Mouse (Mus musculus): ENCODE measurements around the gene Cchcr1.
"Not testable (repeated sequence)": the region's sequence is repeated elsewhere in the genome, so short reads cannot be mapped to it uniquely, and the experiment has no call there.

Gene Cchcr1

GRCm38 (mm10) chr17:35516652-35517500 is at the start of gene Cchcr1, which contains the start of gene Tcf19:
TSS of gene Cchcr1 (plus strand) at chr17:35517100.
TSS of gene Tcf19 (minus strand) at chr17:35516824.
- DNase-seq: peak; percentile 99

GRCm38 (mm10) chr17:35468936-35469335 is 48.0 kb upstream of the Cchcr1 start:
- DNase-seq: not testable (repeated sequence)

GRCm38 (mm10) chr17:35469842-35470751 is 46.8 kb upstream of the Cchcr1 start, which contains the start of gene H2-Q10:
TSS of gene H2-Q10 (plus strand) at chr17:35470089.
- DNase-seq: peak; percentile 34 to 73

DNA sequence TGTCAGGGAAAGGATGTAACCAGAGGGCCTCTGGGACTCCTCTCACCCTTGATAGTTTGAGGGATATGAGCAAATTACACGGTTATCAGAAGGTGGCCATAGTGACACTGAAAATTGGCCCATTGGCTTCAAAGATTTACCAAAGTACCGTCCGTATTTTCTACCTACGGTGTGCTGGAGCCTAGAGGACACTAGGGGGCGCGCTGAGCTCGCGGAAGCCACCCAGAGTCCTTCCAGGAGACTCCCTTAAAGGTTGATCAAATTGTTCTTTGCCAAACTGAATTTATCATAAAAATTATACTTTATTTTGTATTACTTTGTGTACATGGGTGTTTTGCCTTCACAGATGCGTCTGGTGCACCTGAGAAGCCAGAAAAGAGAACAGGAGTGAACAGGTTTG is 32.8 kb upstream of the Cchcr1 start:
- peak; percentile 61 to 74 for DNase-seq

DNA sequence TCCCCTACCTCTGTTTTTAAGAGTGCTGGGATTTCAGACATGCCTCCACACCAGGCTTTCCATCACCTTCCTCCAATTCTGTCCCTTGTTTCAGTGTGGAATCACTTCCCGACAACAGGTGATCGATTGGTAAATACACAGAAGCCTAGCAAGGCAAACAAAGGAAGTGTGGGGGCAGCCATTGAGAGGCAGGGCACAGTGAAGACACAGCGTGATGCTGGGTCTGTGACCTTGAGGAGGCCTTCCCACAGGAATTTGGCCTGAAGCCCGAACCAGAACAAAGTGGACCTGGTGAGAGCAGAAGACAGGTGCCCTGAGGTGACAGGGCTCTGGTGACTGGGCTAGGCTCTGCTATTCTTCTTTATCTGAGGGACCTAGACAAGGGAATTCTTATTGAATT is 31.2 kb upstream of the Cchcr1 start:
- DNase-seq: no peak

- no peak for DNase-seq
These were observed 30.2 kb upstream of the Cchcr1 start for GRCm38 (mm10) chr17:35486726-35487125.

DNA sequence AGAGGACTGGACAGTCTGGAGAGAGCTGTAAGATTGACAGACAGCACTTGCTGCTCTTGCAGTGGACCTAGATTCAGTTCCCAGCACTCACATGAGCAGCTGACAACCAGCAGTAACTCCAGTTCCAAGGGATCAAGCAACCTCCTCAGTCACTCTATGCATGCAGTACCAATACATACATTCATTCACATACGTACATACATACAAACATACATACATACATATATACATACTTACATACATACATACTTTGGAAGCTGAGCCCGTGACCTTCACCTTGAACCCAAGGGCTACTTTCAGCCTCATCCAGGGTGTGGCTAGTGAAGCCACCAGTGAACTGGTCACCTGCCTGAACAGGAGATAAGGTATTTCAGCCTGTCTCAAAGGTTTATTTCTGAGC is 28.9 kb upstream of the Cchcr1 start:
- DNase-seq: no peak

GRCm38 (mm10) chr17:35490320-35490719 is 26.6 kb upstream of the Cchcr1 start:
- DNase-seq: no peak

DNA sequence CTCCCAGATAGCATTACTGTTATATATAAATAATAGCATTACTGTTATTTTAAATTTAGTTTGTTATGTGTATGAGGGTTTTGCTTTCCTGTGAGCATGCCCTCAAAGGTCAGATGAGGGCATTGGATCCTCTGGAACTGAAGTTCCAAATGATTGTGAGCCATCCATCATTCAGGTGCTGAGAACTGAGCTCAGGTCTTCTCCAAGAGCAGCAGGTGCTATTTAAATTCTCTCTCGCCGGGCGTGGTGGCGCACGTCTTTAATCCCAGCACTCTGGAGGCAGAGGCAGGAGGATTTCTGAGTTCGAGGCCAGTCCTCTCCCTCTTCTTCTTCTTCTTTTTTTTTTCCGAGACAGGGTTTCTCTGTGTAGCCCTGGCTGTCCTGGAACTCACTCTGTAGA is 19.8 kb upstream of the Cchcr1 start:
- no peak for DNase-seq

GRCm38 (mm10) chr17:35502226-35502625 is 14.7 kb upstream of the Cchcr1 start:
- no peak for DNase-seq

DNA sequence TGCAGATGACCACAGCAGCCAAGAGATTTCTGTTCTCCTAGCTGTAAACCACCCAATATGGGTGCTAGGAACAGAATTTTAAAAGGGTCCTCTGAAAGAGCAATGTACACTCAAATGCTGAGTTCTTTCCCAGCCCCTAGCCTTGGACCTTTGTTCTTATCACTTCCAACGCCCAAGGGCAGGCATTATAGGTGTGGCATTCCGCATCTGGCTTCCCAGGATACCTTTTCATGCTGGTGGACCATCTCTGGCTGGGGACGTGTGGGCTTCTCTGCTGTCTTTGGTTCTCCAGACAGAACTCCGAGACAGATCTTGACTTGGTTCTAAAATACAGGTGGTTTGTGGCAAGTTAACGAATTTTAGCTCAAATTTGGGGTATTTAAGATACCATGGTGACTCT is 14.1 kb upstream of the Cchcr1 start:
- DNase-seq: no peak

- no peak for DNase-seq
These were observed 13.1 kb upstream of the Cchcr1 start for GRCm38 (mm10) chr17:35503849-35504248.

DNA sequence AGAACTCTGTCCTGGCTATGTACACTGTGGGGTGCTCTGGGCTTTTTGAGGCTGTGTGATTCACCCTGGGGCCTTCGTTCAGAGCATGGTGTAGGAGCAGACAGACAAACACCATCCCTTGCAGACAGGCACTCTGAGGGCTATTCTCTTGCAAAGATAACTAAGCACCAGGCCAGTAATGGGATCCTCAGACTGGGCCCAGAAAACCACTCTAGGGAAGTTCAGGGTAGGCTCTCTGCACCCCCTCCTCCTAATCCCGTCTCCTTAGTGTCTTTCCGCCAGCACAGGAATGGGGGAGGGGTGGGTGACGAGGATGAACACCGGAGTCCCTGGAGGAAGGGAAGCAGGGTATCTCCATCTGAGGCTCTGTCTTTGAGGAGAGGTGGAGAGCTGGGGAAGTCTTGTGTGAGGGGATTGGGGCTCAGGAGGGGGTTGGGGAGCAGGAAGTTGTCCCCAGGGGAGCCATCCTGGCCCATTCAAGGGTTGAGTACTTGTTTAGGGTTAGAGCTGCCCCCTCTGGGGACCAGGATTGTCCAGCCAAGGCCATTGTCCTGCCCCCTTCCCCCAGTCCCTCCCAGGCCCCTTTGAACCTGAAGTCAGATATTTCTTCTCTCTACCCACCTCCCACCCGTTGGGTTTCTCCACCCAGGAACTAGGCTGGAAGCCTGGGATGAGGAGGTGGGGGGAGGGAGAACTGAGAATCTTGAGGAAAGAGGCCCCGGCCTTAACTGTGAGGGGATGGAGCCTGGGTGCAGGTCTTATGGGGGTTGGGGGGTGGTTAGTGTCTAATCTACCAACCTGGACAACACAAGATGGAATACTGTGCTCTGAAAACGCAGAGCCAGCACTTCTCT is 12.0 kb upstream of the Cchcr1 start:
- DNase-seq: no peak

DNA sequence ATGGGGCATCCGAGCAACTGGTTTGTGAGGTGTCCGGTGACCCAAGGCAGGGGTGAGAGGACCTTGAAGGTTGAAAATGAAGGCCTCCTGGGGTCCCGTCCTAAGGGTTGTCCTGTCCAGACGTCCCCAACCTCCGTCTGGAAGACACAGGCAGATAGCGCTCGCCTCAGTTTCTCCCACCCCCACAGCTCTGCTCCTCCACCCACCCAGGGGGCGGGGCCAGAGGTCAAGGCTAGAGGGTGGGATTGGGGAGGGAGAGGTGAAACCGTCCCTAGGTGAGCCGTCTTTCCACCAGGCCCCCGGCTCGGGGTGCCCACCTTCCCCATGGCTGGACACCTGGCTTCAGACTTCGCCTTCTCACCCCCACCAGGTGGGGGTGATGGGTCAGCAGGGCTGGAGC is 11.1 kb upstream of the Cchcr1 start, which contains the start of gene Pou5f1:
Pou5f1 (plus strand) TSS at position 243 of the 400 bp plus-strand sequence.
- DNase-seq: peak in 1 of 2 experiments; percentile 36

DNA sequence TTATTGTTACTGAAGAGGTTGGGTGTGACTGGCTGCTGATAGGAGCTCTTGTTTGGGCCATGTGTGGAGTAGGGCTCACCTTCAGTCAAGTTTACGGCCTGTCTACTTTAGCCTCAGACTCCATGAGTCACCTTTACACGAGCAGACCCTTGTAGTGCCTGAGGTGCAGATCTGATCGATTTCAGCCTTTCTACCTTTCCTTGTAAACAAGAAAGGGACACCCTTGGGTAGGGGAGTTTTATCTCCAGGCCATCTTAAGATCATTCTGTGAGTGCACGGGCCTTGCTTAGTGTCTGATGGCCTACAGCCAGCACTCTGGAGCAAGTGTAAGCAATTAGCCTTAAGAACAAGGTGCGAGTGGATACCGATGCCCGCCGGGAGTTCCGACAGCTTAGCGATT is 10.0 kb upstream of the Cchcr1 start:
- DNase-seq: no peak

GRCm38 (mm10) chr17:35507556-35508260 is 9.2 kb upstream of the Cchcr1 start:
- no peak for DNase-seq

- DNase-seq: not testable (repeated sequence)
These were observed 8.6 kb upstream of the Cchcr1 start for GRCm38 (mm10) chr17:35508279-35508678.

DNA sequence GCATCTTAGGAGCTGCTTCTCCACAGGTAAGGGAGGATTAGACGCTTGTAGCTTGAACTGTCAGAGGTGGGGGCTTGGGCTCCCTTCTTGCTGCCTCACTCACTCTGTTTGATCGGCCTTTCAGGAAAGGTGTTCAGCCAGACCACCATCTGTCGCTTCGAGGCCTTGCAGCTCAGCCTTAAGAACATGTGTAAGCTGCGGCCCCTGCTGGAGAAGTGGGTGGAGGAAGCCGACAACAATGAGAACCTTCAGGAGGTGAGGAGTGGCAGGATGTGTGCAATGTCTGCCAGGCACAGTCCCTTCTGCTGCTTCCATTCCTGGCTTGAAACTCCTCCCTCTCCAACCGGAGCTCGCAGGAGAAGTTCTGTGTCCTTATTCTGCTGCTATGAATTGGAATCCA is 7.6 kb upstream of the Cchcr1 start:
- DNase-seq: peak; percentile 36 to 38

DNA sequence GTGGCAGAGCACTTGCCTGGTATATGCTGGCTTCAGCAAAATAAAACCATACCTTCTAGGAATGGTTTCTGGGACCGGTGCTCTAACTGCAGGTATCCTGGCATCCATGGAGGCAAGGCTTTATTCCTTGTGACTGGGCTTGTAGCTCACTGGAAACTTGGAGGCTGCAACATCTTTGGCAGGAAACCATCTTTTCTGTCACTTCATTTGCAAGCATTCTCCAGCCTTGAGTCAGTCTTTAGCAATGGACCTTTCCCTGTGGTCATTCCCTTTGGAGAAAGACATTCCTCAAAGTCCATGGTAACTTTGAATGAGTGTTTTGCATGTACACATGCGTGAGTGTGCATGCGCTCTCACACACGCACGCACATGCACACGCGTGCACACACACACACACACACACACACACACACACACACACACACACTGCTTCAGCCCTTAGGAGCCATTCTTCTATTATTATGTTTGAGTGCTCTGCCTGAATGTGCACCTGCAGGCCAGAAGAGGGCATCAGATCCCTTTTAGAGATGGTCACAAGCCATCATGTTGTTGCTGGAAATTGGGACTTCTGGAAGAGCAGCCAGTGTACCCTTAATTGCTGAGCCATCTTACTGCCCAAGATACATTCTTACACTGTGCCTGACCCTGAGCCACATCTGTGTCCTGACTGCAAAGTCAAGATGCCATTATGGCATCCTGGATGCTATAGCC is 3.8 kb upstream of the Cchcr1 start:
- DNase-seq: no peak

DNA sequence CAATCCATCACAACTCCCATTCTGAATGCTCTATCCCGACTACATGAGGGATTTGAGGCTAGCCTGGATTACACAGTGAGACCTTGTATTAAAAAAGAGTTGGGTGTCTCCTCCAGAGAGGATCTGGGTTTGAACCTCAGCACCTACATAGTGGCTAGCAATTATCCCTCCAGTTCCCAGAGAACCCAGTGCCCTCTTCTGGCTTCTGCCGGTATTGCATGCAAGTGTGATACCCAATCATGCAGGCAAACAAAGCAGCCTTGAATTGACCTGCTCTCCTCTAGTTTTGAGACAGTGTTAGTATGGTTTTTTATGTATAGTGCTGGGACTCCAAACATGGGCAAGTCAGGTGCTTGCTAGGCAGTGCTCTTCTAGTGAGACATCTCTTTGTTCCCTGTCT is 3.0 kb upstream of the Cchcr1 start:
- peak; percentile 69 to 91 for DNase-seq

DNA sequence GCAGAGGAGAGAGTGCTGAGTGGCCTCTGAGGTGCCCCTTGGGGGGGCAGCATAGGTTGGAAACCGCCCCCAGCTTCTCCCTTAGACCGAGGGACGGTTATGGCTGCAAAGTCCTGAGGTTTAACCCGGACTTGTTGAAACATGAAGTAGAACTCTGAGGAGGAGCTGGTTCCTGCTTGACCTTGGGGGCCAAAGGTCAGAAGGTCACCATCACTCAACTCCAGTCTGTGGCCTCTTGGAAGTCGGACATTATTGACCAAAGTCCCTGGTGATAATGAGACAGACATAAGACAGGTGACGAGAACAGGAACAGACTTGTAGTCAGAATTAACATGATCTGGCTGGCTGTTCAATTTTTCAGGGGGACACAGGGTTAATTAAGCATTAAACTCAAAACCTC is 2.1 kb upstream of the Cchcr1 start:
- DNase-seq: no peak
